14 mouse cellular contexts compared by ENCODE assay signal in the genomic region with DNA sequence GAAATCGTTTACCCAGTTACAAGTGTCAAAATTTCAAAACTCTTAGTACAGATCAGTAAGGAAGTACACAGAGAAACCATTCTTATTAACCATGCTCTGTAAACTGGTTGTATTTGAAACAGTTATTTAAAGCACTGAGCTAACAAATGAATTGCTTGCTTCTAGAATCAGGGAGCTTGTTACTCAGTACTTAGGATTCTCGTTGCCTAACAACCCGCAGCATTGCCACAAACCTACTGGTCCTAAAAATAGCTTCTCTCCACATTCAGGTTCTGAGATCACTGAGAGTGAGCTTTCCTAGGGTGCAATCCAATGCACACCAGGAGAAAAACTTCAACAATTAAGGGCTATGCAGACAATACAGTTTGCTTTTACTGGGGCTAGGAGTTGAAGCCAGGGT. TPM values are rescaled to one million over a fixed set of nuclear protein-coding genes. Genes with fewer than 3 reads are reported as not detected.
A peak's percentile ranks its signal among the peaks of the same experiment; 100 is the strongest.
DNase-seq lines count a peak whose midpoint lies in the region; ATAC-seq lines count a peak whose summit lies in the region.
"Had no signal": no experiment of that assay in that cellular context is flagged by ENCODE, and none has a peak within 500 bp of the region (broad histone marks: within the 10 kb centered on the region; RNA-seq: fewer than 3 reads in every experiment).

No protein-coding gene starts in this region.

- no peaks in the 10 kb centered on the region for H3K27me3 ChIP-seq in heart, embryonic 11.5 days (ENCODE audit: control insufficient read depth, insufficient read depth, low read length)
- no peaks in the 10 kb centered on the region for H3K27me3 ChIP-seq in heart, embryonic 15.5 days
- H3K27me3 ChIP-seq: embryonic facial prominence, embryonic 12.5 days; hindbrain, embryonic 12.5 days had no signal

- H3K4me3 ChIP-seq in heart, embryonic 11.5 days (ENCODE audit: low read depth, low read length) = no peak overlapping the region
- no peak overlapping the region for H3K4me3 ChIP-seq in heart, embryonic 15.5 days
- H3K4me3 ChIP-seq: embryonic facial prominence, embryonic 12.5 days; hindbrain, embryonic 12.5 days had no signal

- H3K9me3 ChIP-seq in heart, embryonic 11.5 days (replicated peaks; ENCODE audit: control insufficient read depth, low read length) = no peaks in the 10 kb centered on the region
- no peaks in the 10 kb centered on the region for H3K9me3 ChIP-seq in heart, embryonic 15.5 days (replicated peaks)
- H3K9me3 ChIP-seq: embryonic facial prominence, embryonic 12.5 days; hindbrain, embryonic 12.5 days had no signal

- peak overlapping the region; percentile 89 for H3K27ac ChIP-seq in heart, embryonic 11.5 days (ENCODE audit: low read depth, low read length)
- peak overlapping the region; percentile 84 for H3K27ac ChIP-seq in heart, embryonic 15.5 days
- H3K27ac ChIP-seq: embryonic facial prominence, embryonic 12.5 days; hindbrain, embryonic 12.5 days had no signal

- H3K36me3 ChIP-seq in heart, embryonic 11.5 days (ENCODE audit: control insufficient read depth, insufficient read depth, low read length) = peaks cover 6% of the 10 kb centered on the region; the same call in 1 of the 2 replicates
- peaks cover 32% of the 10 kb centered on the region for H3K36me3 ChIP-seq in heart, embryonic 15.5 days

- WGBS in heart, embryonic 11.5 days (ENCODE audit: insufficient replicate concordance) = 61% methylated on average over 3 of the region's 3 CpGs
- 47% methylated on average over 3 of the region's 3 CpGs for WGBS in heart, embryonic 15.5 days

- no peak overlapping the region for H3K9ac ChIP-seq in heart, embryonic 11.5 days (ENCODE audit: low read depth, low read length)
- no peak overlapping the region for H3K9ac ChIP-seq in heart, embryonic 15.5 days
- H3K9ac ChIP-seq: embryonic facial prominence, embryonic 12.5 days; hindbrain, embryonic 12.5 days had no signal

- DNase-seq in heart, postnatal 4 days = no peak
- DNase-seq in right cerebral cortex, adult 2 months (ENCODE audit: low spot score in 2 of 2) = peak; percentile 33 to 47
- DNase-seq in right cerebral cortex, postnatal 25 days = no peak
- peak; percentile 89 for DNase-seq in telencephalon, adult 2 months (ENCODE audit: low read depth, low spot score)
- DNase-seq in cerebellum, postnatal 10 days = no peak
- DNase-seq: adrenal gland, postnatal 36 days; cerebellum, adult 11-12 months; kidney, adult 11 months; thymus, adult 2 months had no signal

- ATAC-seq in heart, embryonic 11.5 days (replicated peaks; ENCODE audit: insufficient number of reproducible peaks, low FRiP score, low TSS enrichment) = no peak
- peak; percentile 60; the same call in 1 of the 2 replicates for ATAC-seq in heart, embryonic 15.5 days (replicated peaks; ENCODE audit: insufficient number of reproducible peaks, insufficient read depth, low FRiP score, low read depth)
- ATAC-seq in activated CD4-positive, CD25-positive, alpha-beta regulatory T cell, adult 4 months = no peak

- H3K4me2 ChIP-seq in heart, embryonic 11.5 days = peak overlapping the region; percentile 30
- H3K4me2 ChIP-seq in heart, embryonic 15.5 days = peak overlapping the region; percentile 23
- H3K4me2 ChIP-seq: embryonic facial prominence, embryonic 12.5 days; hindbrain, embryonic 12.5 days had no signal

- H3K4me1 ChIP-seq in heart, embryonic 11.5 days (ENCODE audit: control insufficient read depth, insufficient read depth, low read length) = peaks cover 17% of the 10 kb centered on the region
- peaks cover 28% of the 10 kb centered on the region for H3K4me1 ChIP-seq in heart, embryonic 15.5 days (replicated peaks)
- H3K4me1 ChIP-seq: embryonic facial prominence, embryonic 12.5 days; hindbrain, embryonic 12.5 days had no signal

RNA-seq across cellular contexts. Expression of a gene that starts 33.3 kb away (rescaled TPM):
- polyA plus RNA-seq in heart, embryonic 11.5 days (2014; fragmentation: Nextera tagmentation; extraction: Ambion mirVana) = 59.0 and 66.0 TPM in 2 replicates
- 10 to 100 TPM; 50.5 to 53.0 TPM for total RNA-seq in heart, postnatal 4 days (2021)
- polyA plus RNA-seq in heart, embryonic 15.5 days (2015; fragmentation: Nextera tagmentation; extraction: Ambion mirVana) = 51.6 and 52.6 TPM in 2 replicates
- 10 to 100 TPM; 17.4 to 19.5 TPM for polyA plus RNA-seq in activated CD4-positive, CD25-positive, alpha-beta regulatory T cell, adult 4 months (2017; shearing (Covaris generic))

RNA-seq across cellular contexts. Expression of a gene that starts 57.6 kb away (rescaled TPM):
- 64.5 and 85.7 TPM in 2 replicates for polyA plus RNA-seq in heart, embryonic 11.5 days (2014; fragmentation: Nextera tagmentation; extraction: Ambion mirVana)
- 10 to 100 TPM; 76.4 to 79.6 TPM for total RNA-seq in heart, postnatal 4 days (2021)
- 92.7 and 107 TPM in 2 replicates for polyA plus RNA-seq in heart, embryonic 15.5 days (2015; fragmentation: Nextera tagmentation; extraction: Ambion mirVana)
- under 1 TPM in 1 of 2 experiments, not detected in 1; 0.42 TPM for polyA plus RNA-seq in activated CD4-positive, CD25-positive, alpha-beta regulatory T cell, adult 4 months (2017; shearing (Covaris generic))

Comparison
In these comparisons a context has a peak if more than half of its experiments do, and no peak if none do; other contexts are left out.
1. DNase-seq: peak in right cerebral cortex, adult 2 months (2 of 2) and telencephalon, adult 2 months (single experiment); none in heart, postnatal 4 days (single experiment), right cerebral cortex, postnatal 25 days (single experiment) and cerebellum, postnatal 10 days (0 of 2).
2. RNA of a gene that starts 57.6 kb away (polyA plus RNA-seq): 92.7 to 107 TPM in heart, embryonic 15.5 days and 64.5 to 85.7 TPM in heart, embryonic 11.5 days; 0.42 TPM in activated CD4-positive, CD25-positive, alpha-beta regulatory T cell, adult 4 months; every median in the first group is over 10 times any median in the second.